Mouse (Mus musculus): Measurements from ENCODE around the gene Pbrm1.

Gene Pbrm1

GRCm38 (mm10) chr14:31079313-31080028 lies 60.5 kb downstream of the Pbrm1 start:
- in situ Hi-C loops (cut with MseI, MboI): no loop called here

- in situ Hi-C loops (cut with MseI, MboI): no loop called here
Observed at GRCm38 (mm10) chr14:31081147-31081546, 62.2 kb downstream of the Pbrm1 start.

GRCm38 (mm10) chr14:31087433-31087832 lies 68.5 kb downstream of the Pbrm1 start:
- in situ Hi-C loops (cut with MseI, MboI): no loop called here

GRCm38 (mm10) chr14:31088515-31088914 lies 69.6 kb downstream of the Pbrm1 start:
- in situ Hi-C loops (cut with MseI, MboI): no loop called here

DNA sequence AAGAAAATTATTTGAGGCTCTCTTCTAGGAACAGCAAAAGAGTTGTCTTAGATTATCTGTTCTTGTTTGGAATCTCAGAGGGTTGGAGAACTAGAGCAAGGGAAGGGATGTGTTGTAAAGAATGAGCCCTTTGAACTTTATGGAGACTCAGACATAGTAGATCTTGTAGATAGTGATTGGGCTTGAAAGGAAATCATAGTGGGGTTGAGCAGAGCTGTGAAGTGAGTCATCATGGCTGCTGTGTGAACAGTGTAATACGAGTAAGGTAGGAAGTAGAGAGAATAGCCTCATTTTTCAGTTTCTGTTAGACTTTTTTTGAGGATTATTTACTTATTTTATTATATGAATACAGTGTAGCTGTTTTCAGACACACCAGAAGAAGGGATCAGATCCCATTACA lies 71.0 kb downstream of the Pbrm1 start:
- in situ Hi-C loops (cut with MseI, MboI): no loop called here

DNA sequence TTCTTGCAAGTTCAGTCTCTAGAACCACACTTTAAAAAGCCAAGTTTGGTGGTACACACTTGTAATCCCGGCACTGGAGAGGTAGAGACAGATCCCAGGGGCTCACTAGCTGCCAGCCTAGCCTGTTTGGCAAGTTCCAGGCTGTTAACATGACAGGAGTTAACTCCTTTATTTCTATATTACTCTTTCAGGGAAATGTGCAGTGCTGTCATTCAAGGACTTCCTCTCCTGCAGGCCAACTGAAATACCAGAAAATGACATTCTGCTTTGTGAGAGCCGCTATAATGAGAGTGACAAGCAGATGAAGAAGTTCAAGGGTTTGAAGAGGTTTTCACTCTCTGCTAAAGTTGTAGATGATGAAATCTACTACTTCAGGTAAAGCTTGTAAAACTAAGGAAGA lies 86.2 kb downstream of the Pbrm1 start:
- in situ Hi-C loops (cut with MseI, MboI): no loop called here

- in situ Hi-C loops (cut with MseI, MboI): no loop called here
Observed at GRCm38 (mm10) chr14:31110613-31111012, 91.7 kb downstream of the Pbrm1 start.

DNA sequence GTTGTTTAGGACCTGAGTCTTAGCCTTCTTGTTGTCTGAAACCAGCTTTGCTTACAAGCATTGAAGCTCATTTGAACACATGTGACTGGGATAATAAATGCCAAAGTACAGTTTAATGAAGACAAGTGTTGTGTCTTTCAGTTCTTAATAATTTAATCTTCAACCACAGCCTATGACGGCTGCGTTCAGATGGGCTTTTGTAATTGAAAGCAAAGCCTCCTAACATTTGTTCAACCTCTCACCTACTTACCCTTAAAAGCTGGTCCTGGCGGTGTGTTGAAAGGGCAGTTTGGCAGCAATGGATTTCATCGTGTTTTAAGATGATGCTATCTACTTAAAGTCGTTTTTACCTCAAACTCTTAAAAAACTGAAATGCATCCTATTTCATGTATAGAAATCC lies 93.2 kb downstream of the Pbrm1 start:
- in situ Hi-C loops (cut with MseI, MboI): no loop called here

- in situ Hi-C loops (cut with MseI, MboI): no loop called here
Observed at GRCm38 (mm10) chr14:31114011-31114410, 95.1 kb downstream of the Pbrm1 start.

DNA sequence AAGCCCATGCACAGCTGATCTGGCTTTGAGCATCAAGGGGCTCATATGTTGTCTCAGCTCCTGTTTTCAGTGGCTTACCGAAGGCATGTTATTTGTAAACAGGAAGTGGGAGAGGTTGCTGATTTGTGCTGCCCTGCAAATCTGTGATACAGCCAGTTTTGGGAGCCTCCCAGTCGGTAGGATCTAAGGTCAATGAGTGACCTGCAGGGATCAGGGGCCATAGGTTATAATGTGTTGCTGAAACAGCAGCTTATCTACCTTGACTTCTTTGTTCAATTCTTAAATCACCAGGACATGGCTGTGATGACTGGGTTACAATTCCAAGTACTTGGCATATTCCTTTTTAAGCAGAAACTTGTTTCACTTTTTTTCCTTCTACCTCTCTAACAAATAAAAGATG lies 96.6 kb downstream of the Pbrm1 start:
- in situ Hi-C loops (cut with MseI, MboI): no loop called here

DNA sequence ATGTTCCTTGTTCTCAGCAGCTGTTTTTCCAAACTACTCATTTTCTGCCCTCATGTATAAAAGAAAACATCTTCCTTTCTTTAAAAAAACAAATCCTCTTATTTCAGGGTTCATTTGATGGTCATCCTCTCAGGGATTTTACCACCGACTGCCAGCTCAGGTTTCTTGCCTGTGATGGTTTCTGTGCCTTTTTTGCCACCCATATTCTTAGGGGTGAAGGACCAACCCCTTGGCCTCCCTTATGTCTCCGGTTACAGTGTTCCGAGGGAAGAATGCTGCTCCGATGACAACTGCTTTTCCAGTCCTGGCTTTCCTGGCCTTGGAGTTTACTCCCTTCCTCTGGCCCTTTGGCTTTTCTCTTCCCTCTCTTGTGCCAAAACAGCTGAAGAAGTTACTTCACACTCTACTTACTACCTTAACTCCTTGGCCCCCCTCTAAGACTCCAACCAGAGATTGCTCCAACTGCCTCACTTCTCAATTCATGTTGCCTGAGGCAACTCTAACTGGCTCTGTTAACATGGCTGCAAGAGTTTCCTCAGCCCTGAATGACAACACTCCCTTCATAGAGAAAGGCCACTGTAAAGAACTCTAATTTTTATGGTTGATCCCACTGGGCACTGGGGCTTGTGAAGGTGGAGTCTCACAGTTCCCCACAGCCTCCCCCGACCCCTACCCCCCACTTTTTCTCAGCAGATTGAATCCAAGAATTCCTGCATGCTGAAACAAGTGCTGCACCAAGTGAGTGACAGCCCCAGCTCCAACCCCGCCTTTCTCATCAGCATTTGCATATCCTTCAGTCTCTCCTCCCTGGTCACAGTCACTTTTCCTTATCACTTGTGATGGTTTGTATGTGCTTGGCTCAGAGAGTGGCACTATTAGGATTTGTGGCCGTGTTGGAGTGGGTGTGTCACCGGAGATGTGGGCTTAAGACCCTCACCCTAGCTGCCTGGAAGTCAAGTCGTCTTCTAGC lies 106.5 kb downstream of the Pbrm1 start:
- in situ Hi-C loops (cut with MseI, MboI): no loop called here

- in situ Hi-C loops (cut with MseI, MboI): no loop called here
Observed at GRCm38 (mm10) chr14:31126826-31127225, 107.9 kb downstream of the Pbrm1 start.

DNA sequence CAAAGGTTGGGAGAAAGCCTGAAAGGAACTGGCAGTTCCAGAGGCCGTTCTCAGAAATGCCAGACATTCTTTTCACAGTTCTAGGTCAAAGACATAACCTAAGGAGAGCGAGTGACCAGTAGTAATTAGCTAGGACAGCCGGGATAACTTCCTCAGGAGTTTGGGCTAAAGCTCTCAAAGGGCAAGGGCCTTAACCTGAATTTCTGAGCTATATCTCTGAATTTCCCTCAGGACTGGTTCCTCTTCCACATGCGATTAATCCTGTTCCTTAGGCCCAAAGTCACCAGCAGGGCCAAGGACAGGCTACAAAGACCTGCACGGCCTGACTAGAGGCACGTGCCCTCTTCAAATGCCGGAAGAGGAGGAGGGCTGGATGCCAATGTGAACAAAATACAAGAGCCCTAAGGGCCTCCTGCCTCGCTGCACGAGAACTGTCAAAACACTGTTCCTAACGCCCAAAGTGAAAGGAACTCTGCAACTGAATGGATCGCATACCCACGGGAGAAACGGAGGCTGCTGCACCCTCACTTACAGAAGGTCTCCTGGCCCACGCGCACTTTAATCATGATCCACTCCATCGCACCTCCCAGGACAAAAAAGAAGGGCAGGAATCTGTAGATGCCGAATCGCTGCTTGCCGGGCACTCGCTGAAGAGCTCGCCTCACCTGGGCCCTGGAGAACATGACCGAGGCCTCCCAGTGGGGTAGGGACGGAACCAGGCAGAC lies 109.3 kb downstream of the Pbrm1 start:
- in situ Hi-C loops (cut with MseI, MboI): no loop called here

- in situ Hi-C loops (cut with MseI, MboI): no loop called here
Observed at GRCm38 (mm10) chr14:31128826-31129219, 109.9 kb downstream of the Pbrm1 start, which contains the start of gene Smim4. Smim4 (minus strand) TSS chr14:31128956.

- in situ Hi-C loops (cut with MseI, MboI): no loop called here
Observed at GRCm38 (mm10) chr14:31129326-31130235, 110.6 kb downstream of the Pbrm1 start.

DNA sequence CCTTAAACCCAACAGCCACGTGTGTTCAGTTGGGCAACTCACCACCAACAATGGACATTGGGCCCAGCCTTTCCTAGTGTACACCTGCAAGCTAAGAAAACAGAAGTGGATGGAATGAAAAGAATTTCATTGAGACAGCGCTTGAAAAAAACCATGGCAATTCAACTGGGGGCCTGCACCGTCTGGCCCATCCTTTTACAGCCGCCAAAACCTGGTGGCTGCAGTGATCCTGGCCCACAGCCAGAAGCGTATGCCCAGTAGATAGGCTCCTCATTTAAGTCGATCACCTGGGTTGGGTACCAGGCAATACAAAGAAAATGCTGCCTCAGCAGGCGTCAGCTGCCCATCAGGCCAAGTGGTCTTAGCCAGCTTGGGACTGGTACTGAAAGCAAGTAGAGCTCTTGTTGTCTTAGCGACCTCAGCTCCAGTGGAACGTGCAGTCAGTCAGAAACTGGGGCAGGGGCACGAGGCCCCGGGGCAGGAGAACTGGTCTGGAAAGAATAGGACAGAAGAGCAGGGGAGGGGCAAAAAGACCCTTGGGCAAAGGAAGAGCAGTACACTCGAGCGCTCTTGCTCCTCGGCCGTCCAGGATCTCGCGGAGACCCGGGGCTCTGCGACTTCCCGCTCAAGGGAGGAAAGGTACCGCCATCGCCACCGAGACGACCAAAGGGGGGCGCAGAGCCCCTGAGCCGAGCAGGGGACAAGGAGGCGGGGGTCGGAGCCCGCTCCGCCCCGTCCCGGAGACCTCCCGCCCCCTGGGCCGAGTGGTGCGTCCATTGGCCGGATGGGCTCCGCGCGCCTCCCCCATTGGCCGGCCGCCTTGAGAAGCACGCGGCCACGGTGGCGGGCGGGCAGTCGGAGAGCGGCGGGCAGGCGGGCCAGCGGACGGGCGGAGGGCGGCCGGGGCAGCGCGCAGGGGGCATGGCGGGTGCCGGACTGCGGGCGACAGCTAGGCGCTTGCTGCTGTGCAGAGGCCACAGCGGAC lies 111.6 kb downstream of the Pbrm1 start, which contains the start of gene Nt5dc2:
TSS of gene Nt5dc2 (plus strand) at position 818 of the 985 bp plus-strand sequence.
- in situ Hi-C loops (cut with MseI, MboI): no loop called here

- in situ Hi-C loops (cut with MseI, MboI): no loop called here
Observed at GRCm38 (mm10) chr14:31131272-31131821, 112.4 kb downstream of the Pbrm1 start.

DNA sequence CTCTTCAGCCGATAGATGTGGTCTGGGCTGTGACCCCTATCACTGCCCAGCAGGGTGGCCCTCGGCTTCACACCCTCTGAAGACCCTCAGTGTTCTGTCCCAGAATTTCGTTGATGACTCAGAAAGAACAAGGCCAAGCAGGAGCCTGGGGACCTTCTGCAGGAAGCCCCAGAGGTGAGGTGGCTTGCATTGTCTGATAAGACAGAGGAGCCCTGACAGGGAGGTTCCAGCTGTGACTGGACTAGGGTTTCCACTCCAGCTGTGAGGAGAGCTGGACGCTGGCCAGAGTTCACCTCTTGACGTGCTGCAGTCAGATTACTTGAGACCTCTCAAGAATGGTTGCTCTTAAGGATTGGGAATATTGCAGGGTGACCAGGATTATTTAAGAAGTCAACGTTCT lies 113.1 kb downstream of the Pbrm1 start:
- in situ Hi-C loops (cut with MseI, MboI): no loop called here

GRCm38 (mm10) chr14:31132491-31132975 lies 113.6 kb downstream of the Pbrm1 start:
- in situ Hi-C loops (cut with MseI, MboI): no loop called here

Measured in mouse trophoblast stem cell (cell line).